Mouse (Mus musculus) heart, postnatal 0 days (tissue): ENCODE results near the gene Pitpnm2.

ENCODE experiments used
- CTCF ChIP-seq: IDR thresholded peaks from 2 replicates; pipeline ENCODE4 v1.5.1; 2016; ENCODE audit warnings: antibody characterized with exemption, control low read depth, low read depth
- EP300 ChIP-seq: IDR thresholded peaks from 2 replicates; pipeline ENCODE4 v1.6.1; 2016; ENCODE audit warnings: antibody characterized with exemption, low read depth

- TF ChIP-seq EP300 (no peak), CTCF (no peak)
Observed at GRCm38 (mm10) chr5:124158305-124158704, 91.3 kb downstream of the Pitpnm2 start.
